Mouse (Mus musculus): ENCODE measurements at regions not wholly inside any gene's neighbourhood (a gene's known extent, or its start where the extent isn't known, plus 50 kb on each side); places are given as distances from the start of the nearest gene placed in this dataset.
A peak's percentile ranks its signal among the peaks of the same experiment; 100 is the strongest.
"Not testable (repeated sequence)": the region's sequence is repeated elsewhere in the genome, so short reads cannot be mapped to it uniquely, and the experiment has no call there.

- ATAC-seq (ENCODE audit: low read depth) (no peak), DNase-seq (ENCODE audit: low spot score) (peak; percentile 17)
- Histone ChIP-seq H3K9ac (ENCODE audit: low read depth, low read length) (no peak overlapping the region), H3K36me3 (ENCODE audit: control insufficient read depth, insufficient read depth, low read length) (no peaks in the 10 kb centered on the region), H3K4me1 (ENCODE audit: control insufficient read depth, insufficient read depth, low read length) (no peaks in the 10 kb centered on the region), H3K4me3 (ENCODE audit: low read depth, low read length) (no peak overlapping the region), H3K27me3 (replicated peaks; ENCODE audit: control insufficient read depth, insufficient read depth, low read length) (no peaks in the 10 kb centered on the region), H3K4me2 (ENCODE audit: low read depth, low read length) (no peak overlapping the region), H3K27ac (replicated peaks; ENCODE audit: low read depth, low read length) (no peak overlapping the region), H3K9me3 (ENCODE audit: control insufficient read depth, low read length) (no peaks in the 10 kb centered on the region)
- WGBS: 87% methylated on average over 3 of the region's 3 CpGs
These were observed 79.1 kb upstream of the Neurl1b start for GRCm38 (mm10) chr17:26335551-26335950.

DNA sequence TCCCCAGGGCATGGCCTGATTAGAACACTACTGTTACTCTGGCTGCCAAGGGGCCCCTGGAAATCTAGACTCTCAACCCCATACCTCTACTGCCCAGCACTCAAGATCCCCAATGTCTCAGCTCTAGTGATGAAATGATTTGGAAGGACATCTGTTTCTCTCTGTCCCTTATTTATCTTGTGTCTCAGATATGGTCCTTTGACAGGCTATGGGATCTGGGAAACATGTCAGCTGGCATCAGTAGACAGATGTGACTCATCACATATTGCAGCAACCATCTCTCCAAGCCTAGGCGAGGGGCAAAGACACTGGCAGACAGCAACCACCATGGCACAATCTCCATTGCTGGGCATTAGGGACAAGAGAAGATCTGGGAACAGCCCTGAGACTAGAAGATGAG, 78.6 kb upstream of the Neurl1b start:
- no peak for ATAC-seq (ENCODE audit: low read depth)
- no peaks in the 10 kb centered on the region for H3K27me3 ChIP-seq (replicated peaks; ENCODE audit: control insufficient read depth, insufficient read depth, low read length)
- no peak overlapping the region for H3K9ac ChIP-seq (ENCODE audit: low read depth, low read length)
- no peak overlapping the region for H3K4me2 ChIP-seq (ENCODE audit: low read depth, low read length)
- DNase-seq (ENCODE audit: low spot score): no peak
- H3K4me1 ChIP-seq (ENCODE audit: control insufficient read depth, insufficient read depth, low read length): no peaks in the 10 kb centered on the region
- H3K36me3 ChIP-seq (ENCODE audit: control insufficient read depth, insufficient read depth, low read length): no peaks in the 10 kb centered on the region
- 83% methylated on average over 1 of the region's 1 CpGs for WGBS
- H3K9me3 ChIP-seq (ENCODE audit: control insufficient read depth, low read length): no peaks in the 10 kb centered on the region
- H3K27ac ChIP-seq (replicated peaks; ENCODE audit: low read depth, low read length): no peak overlapping the region
- no peak overlapping the region for H3K4me3 ChIP-seq (ENCODE audit: low read depth, low read length)

DNA sequence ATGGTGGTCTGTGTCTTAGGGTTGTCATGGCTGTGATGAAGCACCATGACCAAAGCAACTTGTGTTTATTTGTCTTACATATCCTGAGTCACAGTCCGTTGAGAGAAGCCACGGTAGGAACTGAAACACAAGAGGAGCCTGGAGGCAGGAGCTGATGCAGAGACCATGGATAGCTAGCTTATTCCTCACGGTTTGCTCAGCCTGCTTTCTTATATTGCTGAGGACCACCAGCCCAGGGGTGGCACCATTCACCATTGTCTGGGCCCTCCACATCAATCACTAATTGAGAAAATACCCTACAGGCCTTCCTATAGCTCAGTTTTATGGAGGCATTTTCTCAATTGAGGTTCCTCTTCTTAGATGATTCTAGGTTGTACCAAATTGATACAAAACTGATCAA, 77.5 kb upstream of the Neurl1b start:
- 69% methylated on average over 3 of the region's 3 CpGs for WGBS
- no peak overlapping the region for H3K27ac ChIP-seq (replicated peaks; ENCODE audit: low read depth, low read length)
- H3K4me1 ChIP-seq (ENCODE audit: control insufficient read depth, insufficient read depth, low read length): no peaks in the 10 kb centered on the region
- H3K9ac ChIP-seq (ENCODE audit: low read depth, low read length): no peak overlapping the region
- ATAC-seq (ENCODE audit: low read depth) (no peak), DNase-seq (ENCODE audit: low spot score) (no peak)
- no peak overlapping the region for H3K4me3 ChIP-seq (ENCODE audit: low read depth, low read length)
- no peaks in the 10 kb centered on the region for H3K9me3 ChIP-seq (ENCODE audit: control insufficient read depth, low read length)
- no peaks in the 10 kb centered on the region for H3K27me3 ChIP-seq (replicated peaks; ENCODE audit: control insufficient read depth, insufficient read depth, low read length)
- no peaks in the 10 kb centered on the region for H3K36me3 ChIP-seq (ENCODE audit: control insufficient read depth, insufficient read depth, low read length)
- no peak overlapping the region for H3K4me2 ChIP-seq (ENCODE audit: low read depth, low read length)

DNA sequence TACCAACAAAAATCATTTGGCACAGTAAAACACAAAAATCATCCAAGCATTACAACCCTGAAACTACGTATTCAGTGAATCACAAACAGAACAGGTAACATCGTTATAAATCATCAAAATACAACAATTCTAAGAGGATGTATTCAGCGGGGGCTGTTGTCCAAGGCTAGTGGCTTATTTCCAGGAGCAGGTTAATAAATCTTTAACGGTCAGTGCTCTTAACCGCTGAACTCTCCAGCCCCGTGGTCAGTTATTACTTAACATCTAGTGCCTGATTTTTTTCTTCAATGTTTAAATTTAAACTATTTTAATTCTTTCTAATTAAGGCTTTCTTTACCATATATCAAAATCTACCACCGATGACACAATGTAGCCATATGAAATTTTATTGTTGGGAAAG, 69.2 kb upstream of the Neurl1b start:
- DNase-seq (ENCODE audit: low spot score); H3K27me3 ChIP-seq (replicated peaks; ENCODE audit: control insufficient read depth, insufficient read depth, low read length); ATAC-seq (ENCODE audit: low read depth); H3K36me3 ChIP-seq (ENCODE audit: control insufficient read depth, insufficient read depth, low read length); H3K4me2 ChIP-seq (ENCODE audit: low read depth, low read length); H3K27ac ChIP-seq (replicated peaks; ENCODE audit: low read depth, low read length); H3K4me1 ChIP-seq (ENCODE audit: control insufficient read depth, insufficient read depth, low read length); H3K4me3 ChIP-seq (ENCODE audit: low read depth, low read length); H3K9ac ChIP-seq (ENCODE audit: low read depth, low read length); H3K9me3 ChIP-seq (ENCODE audit: control insufficient read depth, low read length): not testable (repeated sequence)
- WGBS: 89% methylated on average over 7 of the region's 7 CpGs

GRCm38 (mm10) chr17:26348116-26348515, 66.5 kb upstream of the Neurl1b start:
- no peak overlapping the region for H3K4me2 ChIP-seq (ENCODE audit: low read depth, low read length)
- H3K27ac ChIP-seq (replicated peaks; ENCODE audit: low read depth, low read length): no peak overlapping the region
- H3K4me3 ChIP-seq (ENCODE audit: low read depth, low read length): no peak overlapping the region
- H3K9ac ChIP-seq (ENCODE audit: low read depth, low read length): no peak overlapping the region
- H3K36me3 ChIP-seq (ENCODE audit: control insufficient read depth, insufficient read depth, low read length): no peaks in the 10 kb centered on the region
- H3K4me1 ChIP-seq (ENCODE audit: control insufficient read depth, insufficient read depth, low read length): 0 out of 2 replicates have a peak, but pooled peaks cover 4% of the 10 kb centered on the region
- H3K9me3 ChIP-seq (ENCODE audit: control insufficient read depth, low read length): no peaks in the 10 kb centered on the region
- DNase-seq (ENCODE audit: low spot score): no peak
- ATAC-seq (ENCODE audit: low read depth): no peak
- WGBS: 90% methylated on average over 5 of the region's 5 CpGs
- H3K27me3 ChIP-seq (replicated peaks; ENCODE audit: control insufficient read depth, insufficient read depth, low read length): no peaks in the 10 kb centered on the region

DNA sequence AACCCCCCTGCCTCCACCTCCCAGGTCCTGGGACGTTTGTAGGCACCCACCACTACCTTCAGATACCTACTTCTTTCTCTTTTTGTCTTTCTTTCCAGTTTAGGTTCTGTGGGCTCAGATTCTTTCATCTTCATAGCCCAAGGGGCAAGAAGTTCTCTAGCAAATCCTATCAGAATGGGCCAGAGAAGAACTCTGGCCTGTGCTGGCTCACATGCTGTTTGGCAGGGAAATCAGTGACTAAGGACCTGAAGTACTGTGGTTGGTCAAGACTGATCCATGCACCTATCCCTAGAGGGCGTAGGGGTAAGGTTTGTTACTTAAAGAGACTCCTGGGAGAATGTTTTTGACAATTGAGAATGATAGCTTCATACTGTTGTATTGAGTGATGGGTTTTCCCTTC, 64.9 kb upstream of the Neurl1b start:
- Histone ChIP-seq H3K4me1 (ENCODE audit: control insufficient read depth, insufficient read depth, low read length) (peaks cover 7% of the 10 kb centered on the region; the same call in 1 of the 2 replicates), H3K36me3 (ENCODE audit: control insufficient read depth, insufficient read depth, low read length) (no peaks in the 10 kb centered on the region), H3K9me3 (ENCODE audit: control insufficient read depth, low read length) (no peaks in the 10 kb centered on the region), H3K4me2 (ENCODE audit: low read depth, low read length) (no peak overlapping the region), H3K9ac (ENCODE audit: low read depth, low read length) (no peak overlapping the region), H3K27me3 (replicated peaks; ENCODE audit: control insufficient read depth, insufficient read depth, low read length) (no peaks in the 10 kb centered on the region), H3K27ac (replicated peaks; ENCODE audit: low read depth, low read length) (no peak overlapping the region; the same call in 1 of the 2 replicates), H3K4me3 (ENCODE audit: low read depth, low read length) (no peak overlapping the region)
- 45% methylated on average over 2 of the region's 2 CpGs for WGBS
- no peak for ATAC-seq (ENCODE audit: low read depth)
- no peak for DNase-seq (ENCODE audit: low spot score)

DNA sequence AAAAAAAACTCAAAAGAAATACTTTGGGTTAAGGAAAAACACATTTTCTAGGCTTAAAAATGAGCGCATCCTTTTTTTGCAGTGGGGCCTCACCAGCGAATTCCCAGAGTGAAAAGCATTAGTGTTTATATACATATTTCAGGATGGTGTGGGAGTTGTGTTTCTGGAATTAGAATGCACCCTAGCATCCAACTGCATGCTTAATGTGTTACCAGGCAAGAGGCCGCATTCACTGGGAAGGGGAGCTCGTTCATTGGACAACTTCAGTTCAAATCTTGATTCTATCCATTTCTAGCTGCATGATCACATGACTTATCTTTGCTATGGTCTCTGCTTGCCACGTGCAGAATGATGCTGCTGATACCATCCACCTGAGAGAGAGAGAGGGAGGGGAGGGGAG, 64.4 kb upstream of the Neurl1b start:
- DNase-seq (ENCODE audit: low spot score) (peak; percentile 61), ATAC-seq (ENCODE audit: low read depth) (no peak)
- H3K27ac ChIP-seq (replicated peaks; ENCODE audit: low read depth, low read length): no peak overlapping the region
- peaks cover 7% of the 10 kb centered on the region; the same call in 1 of the 2 replicates for H3K4me1 ChIP-seq (ENCODE audit: control insufficient read depth, insufficient read depth, low read length)
- 75% methylated on average over 5 of the region's 5 CpGs for WGBS
- no peak overlapping the region for H3K4me2 ChIP-seq (ENCODE audit: low read depth, low read length)
- H3K9ac ChIP-seq (ENCODE audit: low read depth, low read length): no peak overlapping the region
- no peaks in the 10 kb centered on the region for H3K27me3 ChIP-seq (replicated peaks; ENCODE audit: control insufficient read depth, insufficient read depth, low read length)
- no peaks in the 10 kb centered on the region for H3K36me3 ChIP-seq (ENCODE audit: control insufficient read depth, insufficient read depth, low read length)
- H3K4me3 ChIP-seq (ENCODE audit: low read depth, low read length): no peak overlapping the region
- no peaks in the 10 kb centered on the region for H3K9me3 ChIP-seq (ENCODE audit: control insufficient read depth, low read length)

- ATAC-seq (ENCODE audit: low read depth): no peak
- DNase-seq (ENCODE audit: low spot score): no peak
- Histone ChIP-seq H3K4me1 (ENCODE audit: control insufficient read depth, insufficient read depth, low read length) (peaks cover 7% of the 10 kb centered on the region; the same call in 1 of the 2 replicates), H3K4me3 (ENCODE audit: low read depth, low read length) (no peak overlapping the region), H3K27me3 (replicated peaks; ENCODE audit: control insufficient read depth, insufficient read depth, low read length) (no peaks in the 10 kb centered on the region), H3K4me2 (ENCODE audit: low read depth, low read length) (no peak overlapping the region), H3K9me3 (ENCODE audit: control insufficient read depth, low read length) (no peaks in the 10 kb centered on the region), H3K27ac (replicated peaks; ENCODE audit: low read depth, low read length) (no peak overlapping the region), H3K9ac (ENCODE audit: low read depth, low read length) (no peak overlapping the region), H3K36me3 (ENCODE audit: control insufficient read depth, insufficient read depth, low read length) (no peaks in the 10 kb centered on the region)
- 71% methylated on average over 7 of the region's 7 CpGs for WGBS
These were observed 62.6 kb upstream of the Neurl1b start for GRCm38 (mm10) chr17:26351991-26352390.

DNA sequence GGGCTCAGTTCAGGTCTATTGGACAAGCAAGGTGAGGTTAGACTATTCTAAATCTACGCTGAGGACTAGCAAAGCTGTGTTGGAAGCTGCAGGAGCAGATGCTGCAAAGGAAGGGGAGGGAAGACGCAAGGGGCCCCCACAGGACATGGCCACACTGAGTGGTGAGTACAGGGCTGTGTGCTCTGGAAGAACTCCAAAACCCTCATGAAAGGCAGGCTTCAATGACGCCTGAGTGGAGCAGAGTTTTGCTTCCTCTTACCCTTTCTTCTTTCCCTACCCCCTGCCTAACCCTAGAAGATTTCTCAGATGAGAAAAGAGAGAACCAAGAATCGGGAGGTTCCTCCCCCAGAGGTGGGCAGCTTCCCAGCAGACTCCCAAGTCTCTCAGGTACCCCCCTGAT, 61.9 kb upstream of the Neurl1b start:
- Histone ChIP-seq H3K27me3 (replicated peaks; ENCODE audit: control insufficient read depth, insufficient read depth, low read length) (no peaks in the 10 kb centered on the region), H3K36me3 (ENCODE audit: control insufficient read depth, insufficient read depth, low read length) (no peaks in the 10 kb centered on the region), H3K9me3 (ENCODE audit: control insufficient read depth, low read length) (no peaks in the 10 kb centered on the region), H3K27ac (replicated peaks; ENCODE audit: low read depth, low read length) (no peak overlapping the region), H3K9ac (ENCODE audit: low read depth, low read length) (no peak overlapping the region), H3K4me1 (ENCODE audit: control insufficient read depth, insufficient read depth, low read length) (peaks cover 7% of the 10 kb centered on the region; the same call in 1 of the 2 replicates), H3K4me3 (ENCODE audit: low read depth, low read length) (no peak overlapping the region), H3K4me2 (ENCODE audit: low read depth, low read length) (no peak overlapping the region)
- 67% methylated on average over 4 of the region's 4 CpGs for WGBS
- no peak for ATAC-seq (ENCODE audit: low read depth)
- DNase-seq (ENCODE audit: low spot score): no peak
